Mouse (Mus musculus): ENCODE data around the gene Cyp2j8.

GRCm38 (mm10) chr4:96510083-96510482, 2.9 kb upstream of the Cyp2j8 start:
- no peak for TF ChIP-seq CTCF (IDR thresholded peaks at IDR 0.05; ENCODE audit: low read depth)
- no peak for TF ChIP-seq EP300 (IDR thresholded peaks at IDR 0.05; ENCODE audit: low read depth)
